Mouse (Mus musculus) adrenal gland, postnatal 4 days (tissue): ENCODE results near the gene Gmcl1. TPM values are rescaled to one million over a fixed set of nuclear protein-coding genes. Genes with fewer than 3 reads are reported as not detected.
A peak's percentile ranks its signal among the peaks of the same experiment; 100 is the strongest.

Source experiments
- DNase-seq, 2 experiments: peaks; one replicate each; pipeline ENCODE4 v3.0.0; 2021 to 2022; ENCODE audit warnings: low spot score in 2 of 2, mixed read lengths in 2 of 2
- total RNA-seq, 2 experiments: library from RNA; stranded (reverse); gene quantifications; 2 replicates each; pipeline ENCODE4 v1.2.3; 2021

Gmcl1 gene
- total RNA-seq, 2 experiments from 2014 or later: 17.9 to 22.4 TPM

DNA sequence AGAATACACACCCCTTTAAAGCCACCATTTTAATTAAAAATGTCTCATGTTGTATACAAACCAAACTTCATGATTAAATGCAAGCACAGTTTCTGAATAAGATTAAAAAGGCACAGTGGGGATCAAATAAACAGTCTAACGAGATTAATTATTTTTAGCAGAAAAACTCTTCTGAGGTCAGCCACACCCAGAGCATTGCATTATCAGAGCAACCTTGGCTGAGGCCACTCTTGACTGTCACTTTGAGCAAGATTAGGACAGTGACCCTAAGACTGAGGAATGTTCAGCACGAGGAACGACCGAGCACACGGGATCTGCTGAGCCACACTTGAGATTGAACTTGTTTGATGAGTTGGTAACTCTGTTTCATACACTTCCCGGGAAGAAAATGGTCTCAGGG, 3.6 kb upstream of the Gmcl1 start:
- no peak for DNase-seq

DNA sequence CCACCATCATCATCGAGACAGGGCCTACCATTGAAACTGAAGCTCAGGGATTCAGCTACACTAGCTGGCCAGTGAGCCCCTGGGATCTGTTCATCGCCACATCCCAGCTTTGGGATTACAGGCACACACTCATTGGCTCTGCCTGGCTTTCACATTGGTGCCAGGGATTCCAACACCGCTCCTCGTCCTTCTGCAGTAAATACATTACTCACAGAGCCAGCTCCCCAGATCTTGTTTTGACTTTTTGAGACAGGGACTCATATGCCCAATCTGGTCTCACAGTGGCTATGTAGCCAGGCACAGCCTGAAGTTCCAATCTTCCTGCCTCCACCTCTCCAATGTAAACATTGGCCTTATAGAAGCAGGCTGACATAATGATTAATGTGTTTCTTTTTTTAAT, 3.1 kb upstream of the Gmcl1 start:
- DNase-seq: no peak

DNA sequence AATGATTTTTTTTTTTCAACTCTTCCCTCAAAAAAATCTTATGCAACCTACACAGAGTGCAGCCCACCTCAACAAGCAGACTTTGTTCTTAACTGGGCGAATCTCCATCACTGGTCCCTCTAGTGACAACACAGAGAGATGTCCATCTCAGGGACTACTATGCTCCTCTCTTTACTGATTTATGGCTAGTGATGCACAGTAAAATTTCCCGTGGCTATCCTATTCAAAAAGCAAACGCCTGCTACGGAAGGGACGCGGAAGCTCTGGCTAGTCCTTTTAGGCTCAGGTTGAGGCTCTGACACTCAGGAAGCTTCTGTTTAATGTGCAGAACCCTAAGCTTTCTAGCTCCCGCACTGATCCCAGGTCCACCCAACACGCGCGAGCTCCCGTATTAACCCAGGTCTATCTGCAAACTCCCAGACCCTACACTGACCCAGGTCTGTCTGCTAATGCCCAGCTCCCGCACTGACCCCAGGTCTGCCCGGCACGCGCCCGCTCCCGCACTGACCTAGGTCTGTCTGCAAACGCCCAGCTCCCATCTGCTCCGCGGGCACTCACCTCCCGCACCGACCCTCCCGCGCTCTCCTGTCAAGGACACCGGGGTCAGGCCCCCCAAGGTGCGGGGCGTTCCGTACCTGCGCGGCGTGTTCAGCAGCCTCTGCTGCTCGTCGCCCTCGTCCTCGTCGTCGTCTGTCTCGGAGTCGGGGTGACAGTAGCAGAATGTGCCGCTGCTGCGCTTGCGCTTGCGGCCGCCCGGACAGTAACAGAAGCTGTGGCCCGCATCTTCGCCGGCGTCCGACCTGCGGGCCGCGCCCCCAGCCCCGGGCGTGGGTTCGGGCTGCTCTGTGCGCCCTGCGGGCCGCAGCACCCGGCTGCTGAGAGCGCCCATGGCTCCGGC, 658 bp downstream of the Gmcl1 start:
- DNase-seq: peak in 1 of 2 experiments; percentile 29

DNA sequence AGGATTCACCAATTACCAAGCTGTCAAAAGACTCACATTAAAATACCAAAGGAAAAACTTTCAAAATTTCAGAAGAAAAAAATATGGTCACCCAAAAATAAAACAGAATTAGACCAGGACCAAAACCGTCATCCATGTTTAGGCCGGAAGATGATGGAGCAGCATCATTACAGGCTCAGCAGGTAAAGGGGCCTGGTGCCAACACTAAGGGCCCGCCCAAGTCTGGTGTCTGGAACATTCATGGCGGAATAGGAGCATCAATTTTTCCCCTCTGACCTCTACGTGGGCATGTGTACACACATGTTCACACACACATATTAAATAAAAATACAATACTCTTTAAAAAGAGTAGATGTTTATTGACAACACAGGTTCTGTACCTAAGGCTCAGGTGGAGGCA, 4.5 kb downstream of the Gmcl1 start:
- no peak for DNase-seq

DNA sequence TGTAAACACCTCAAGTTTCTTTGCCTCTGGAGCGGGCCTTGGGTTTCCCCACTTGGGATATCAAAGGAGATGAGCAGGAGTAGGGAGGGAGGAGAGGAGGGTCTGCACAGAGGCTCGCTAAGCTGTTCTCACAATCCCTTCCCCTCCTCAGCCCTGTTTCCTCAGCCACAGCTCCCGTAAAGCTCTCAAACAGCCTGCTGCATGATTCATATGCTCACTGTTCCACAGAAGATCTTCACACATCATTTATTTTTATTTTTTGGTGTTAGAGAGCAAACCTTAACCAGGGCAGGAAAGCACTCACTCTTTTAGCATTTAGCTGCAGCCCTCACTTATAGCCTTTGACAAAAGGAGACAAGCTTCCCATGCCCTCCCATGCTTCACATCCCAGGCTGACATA, 11.2 kb downstream of the Gmcl1 start:
- no peak for DNase-seq

DNA sequence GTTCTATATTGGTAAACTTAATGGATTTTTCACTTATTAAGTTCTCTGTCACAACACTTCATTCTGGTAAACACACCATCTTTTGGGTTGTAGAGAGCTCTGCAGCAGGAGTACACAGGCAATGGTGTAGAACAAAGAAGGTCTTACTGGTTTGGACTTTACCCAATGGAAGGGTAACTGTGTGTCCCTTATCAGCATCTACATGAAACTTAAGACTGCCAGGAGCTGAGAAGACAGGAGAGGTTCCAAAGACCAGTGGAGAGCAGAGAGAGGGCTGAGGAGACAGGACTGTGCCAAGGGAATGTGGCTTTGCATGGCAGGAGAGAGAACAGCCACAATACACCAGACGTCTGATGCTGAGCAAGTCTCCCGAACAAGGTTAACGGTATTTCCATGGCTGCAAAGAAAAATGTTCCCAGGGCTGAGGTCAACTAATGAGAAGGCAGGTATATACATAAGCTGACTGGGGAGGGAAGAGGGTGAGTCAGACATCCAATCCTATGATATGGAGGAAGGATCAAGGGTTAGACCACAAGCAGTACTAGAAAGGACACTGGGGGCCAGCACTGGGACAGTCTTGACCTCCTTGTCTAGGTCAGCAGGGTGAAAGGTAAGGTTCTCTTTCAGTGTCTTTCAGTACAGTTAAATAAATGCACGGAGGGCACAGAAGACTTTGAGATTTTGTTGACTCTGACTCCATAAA, 25.0 kb downstream of the Gmcl1 start:
- no peak for DNase-seq

DNA sequence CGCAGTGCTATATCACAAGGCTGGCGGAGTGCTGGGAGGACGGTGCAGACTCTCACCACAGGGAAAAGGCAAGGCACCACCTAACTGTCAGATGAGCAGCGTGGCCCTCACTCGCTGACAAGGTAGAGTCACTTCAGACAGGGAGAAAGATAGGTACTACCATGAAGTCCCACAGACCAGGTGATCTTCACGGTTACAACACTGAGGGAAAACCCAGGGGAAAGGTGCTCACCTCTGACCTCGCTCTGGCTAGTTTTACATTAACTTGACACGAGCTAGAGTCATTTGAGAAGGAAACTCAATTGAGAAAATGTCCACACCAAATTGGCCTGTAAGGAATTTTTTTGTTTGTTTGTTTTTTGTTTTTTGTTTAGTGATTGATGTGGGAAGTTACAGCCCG, 30.6 kb downstream of the Gmcl1 start:
- DNase-seq: no peak

DNA sequence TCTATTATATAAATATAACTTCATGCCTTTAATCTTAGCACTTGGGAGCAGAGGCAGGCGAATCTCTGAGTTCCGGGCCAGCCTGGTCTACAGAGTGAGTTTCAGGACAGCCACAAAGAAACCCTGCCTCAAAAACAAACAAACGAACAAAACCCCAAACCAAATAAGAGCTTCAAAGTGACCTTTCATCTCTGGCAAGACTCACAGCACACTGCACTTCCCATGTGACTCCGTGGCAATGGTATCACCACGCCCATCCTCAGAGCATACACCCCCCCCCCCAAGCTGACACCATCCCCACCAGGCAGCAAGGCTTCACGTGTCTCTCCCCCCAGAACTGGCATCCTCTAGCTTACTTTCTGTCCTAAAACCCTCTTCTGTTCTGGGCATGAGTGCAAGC, 35.3 kb downstream of the Gmcl1 start:
- no peak for DNase-seq

DNA sequence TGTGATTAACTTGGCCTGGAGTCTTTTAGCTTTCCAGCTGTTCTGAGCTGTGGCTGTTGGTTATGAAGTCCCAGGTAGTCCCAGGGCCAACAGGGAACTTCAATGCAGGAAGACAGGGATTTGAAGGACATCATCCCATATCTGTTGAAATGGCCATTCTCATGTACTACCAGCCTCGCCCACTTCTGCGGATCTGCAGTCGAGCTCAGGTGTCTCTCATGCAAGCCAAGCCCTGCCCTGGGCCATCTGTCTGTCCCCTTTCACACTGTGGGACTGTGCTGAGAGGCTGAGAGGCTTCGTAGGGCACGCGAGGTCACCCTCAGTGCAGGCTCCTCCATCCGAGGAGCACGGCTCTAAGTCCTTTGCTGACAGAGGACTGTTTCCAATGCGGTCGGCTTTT, 37.0 kb downstream of the Gmcl1 start:
- no peak for DNase-seq

DNA sequence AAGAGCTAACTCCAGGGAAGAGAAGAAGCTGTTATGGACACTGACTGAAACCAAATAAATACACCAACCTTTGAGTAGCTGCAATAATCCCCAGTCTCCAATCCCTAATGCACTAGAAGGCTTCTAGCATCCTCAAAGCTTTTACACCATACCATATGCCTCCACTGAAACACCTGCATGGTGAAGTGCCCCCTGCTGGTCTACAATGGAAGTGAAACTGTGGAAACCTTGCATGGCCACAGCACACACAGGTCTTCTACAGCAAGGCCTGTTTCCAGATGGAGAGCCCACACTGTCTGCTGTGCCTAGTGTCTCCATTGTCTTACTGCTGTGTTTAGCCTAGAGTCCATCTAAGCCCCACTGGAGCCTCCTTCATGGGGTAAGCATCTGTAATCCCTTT, 38.7 kb downstream of the Gmcl1 start:
- DNase-seq: peak in 1 of 2 experiments; percentile 23

DNA sequence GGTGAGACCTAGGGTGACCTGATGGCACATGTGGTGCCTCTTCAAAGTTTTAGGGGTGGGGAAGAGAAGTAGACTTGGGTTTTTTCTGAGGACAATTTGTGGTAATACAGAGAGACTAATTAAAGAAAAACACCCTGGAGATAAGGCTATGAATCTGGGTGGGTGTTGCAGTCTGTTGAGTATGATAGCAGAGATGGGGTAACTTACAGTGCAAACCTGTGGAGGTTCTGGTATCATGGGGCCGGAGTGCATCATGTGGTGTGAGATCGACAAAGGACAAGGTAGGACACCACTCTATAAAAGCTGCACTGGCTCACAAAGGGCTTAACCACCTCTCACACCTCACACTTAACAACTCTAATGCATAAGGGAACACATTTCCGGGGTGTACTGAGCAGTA, 43.5 kb downstream of the Gmcl1 start:
- DNase-seq: no peak

DNA sequence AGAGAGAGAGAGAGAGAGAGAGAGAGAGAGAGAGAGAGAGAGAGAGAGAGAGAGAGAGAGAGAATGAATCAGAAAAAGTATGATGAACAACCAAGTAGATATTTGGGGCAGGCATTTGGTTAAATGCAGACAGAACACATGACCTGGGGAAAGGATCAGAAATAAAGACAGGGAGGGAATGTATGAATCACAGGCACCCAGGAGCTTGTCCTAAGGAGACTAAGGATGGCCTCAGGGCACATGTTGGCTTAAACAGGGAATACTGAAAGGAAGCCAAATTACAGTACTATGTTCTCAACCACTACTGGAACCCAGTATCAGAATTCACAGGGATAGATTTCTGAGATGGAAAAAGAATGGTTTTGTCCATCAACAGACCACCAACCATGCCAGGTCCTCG, 46.2 kb downstream of the Gmcl1 start:
- no peak for DNase-seq

DNA sequence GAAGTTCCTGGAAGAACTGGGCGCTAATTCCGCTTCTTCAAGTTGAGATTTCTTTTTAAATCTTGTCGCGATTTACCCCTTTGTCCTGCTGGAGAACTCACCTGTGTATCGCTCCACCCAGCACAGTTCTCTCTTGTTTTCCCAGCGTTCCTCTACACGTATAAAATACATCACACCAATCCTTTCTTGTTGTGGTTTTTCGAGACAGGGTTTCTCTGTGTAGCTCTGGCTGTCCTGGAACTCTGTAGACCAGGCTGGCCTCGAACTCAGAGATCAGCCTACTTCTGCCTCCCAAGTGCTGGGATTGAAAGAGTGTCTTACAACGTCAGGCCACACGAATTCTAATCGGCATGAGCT, 48.5 kb downstream of the Gmcl1 start:
- DNase-seq: no peak

DNA sequence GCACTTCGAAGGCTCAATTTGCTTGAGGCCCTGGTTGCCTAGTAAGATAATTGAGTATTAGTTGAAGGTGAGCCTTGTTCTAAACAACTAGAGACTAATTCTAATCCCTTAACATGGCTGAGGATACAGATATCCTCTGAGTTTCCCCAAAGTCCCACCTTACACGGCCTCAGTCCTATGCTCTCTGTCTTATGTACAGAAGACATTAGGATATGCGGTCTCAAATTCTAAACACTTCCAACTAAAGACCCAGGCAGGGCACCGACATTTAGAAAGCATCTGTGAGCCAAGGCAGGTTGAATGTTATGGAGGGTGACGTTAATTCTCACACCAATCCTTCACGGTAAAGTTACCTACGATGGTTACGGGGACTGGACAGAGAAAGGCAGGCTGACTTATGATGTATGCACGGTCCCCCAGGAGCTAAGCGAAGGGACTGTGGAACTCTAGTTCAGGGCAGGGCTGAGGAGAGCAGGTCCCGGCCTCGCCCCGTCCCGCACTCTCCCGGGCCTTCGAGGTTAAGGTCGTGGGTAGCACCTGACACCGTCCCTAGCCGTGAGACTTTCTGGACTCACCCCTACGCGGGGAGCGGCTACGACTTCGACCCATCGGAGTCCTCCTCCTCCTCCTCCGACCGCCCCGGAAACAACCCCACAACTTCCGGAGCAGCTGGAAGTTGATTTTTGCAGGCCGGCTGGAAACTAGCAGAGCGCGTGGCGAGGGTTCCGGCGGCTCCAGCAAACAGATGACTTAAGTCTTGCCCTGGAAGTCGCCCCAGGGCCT, 49.1 kb downstream of the Gmcl1 start, which contains the start of gene Snrnp27:
Gene Snrnp27, minus strand, starts transcription at position 651 of the 783 bp plus-strand sequence.
- DNase-seq: peak; percentile 86 to 89

DNA sequence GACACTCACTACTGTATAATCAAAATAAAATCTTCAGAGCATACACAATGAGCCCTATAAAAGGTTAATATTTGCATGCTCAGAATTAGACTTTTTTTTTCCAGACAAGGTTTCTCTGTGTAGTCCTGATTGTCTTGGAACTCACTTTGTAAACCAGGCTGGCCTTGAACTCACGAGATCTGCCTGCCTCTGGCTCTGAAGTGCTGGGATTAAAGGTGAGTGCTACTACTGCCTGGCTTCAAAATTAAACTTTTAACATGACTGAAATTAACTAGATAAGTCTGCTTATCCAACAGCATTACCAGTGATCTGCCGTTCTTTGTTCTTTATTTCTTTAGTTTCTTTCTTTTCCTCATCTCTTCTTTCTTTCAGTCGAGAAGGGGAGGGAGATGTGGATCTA, 51.9 kb downstream of the Gmcl1 start:
- no peak for DNase-seq

DNA sequence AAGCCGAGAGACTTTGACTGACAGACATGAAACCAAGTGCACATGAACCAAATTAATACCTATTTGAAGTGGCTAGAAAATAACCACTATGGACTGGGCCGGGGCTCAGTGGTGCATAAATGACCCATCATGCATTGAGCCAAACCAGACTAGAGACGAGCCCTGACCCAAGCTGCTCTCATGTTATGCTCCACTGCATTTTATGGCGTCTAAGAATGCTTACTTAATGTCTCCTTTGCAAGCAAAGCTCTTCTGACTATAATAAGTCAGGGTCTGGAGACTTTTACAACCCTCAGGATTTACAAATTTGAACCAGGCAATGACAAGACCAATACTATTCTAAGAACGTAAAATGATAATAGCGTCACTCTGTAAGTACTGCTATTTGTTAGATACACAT, 54.8 kb downstream of the Gmcl1 start:
- DNase-seq: no peak

DNA sequence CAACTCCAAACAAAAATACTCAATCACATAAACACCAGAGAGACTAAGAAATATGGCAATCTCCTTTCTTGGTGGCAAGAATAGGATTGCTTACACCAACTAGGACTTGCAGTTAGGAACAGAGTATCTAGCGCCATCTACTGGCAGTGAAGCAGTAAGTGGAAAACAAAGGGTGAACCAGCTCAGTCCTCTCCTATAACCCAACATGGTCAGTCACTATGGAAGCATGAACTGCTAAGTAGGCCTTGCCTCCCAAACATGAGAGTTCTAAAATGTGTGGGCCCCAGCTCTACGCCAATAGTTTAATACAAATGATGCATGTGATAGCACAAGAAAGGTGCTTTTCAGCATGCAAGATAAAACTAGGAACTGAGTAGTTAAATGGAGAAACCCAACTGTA, 62.3 kb downstream of the Gmcl1 start:
- DNase-seq: peak in 1 of 2 experiments; percentile 38

DNA sequence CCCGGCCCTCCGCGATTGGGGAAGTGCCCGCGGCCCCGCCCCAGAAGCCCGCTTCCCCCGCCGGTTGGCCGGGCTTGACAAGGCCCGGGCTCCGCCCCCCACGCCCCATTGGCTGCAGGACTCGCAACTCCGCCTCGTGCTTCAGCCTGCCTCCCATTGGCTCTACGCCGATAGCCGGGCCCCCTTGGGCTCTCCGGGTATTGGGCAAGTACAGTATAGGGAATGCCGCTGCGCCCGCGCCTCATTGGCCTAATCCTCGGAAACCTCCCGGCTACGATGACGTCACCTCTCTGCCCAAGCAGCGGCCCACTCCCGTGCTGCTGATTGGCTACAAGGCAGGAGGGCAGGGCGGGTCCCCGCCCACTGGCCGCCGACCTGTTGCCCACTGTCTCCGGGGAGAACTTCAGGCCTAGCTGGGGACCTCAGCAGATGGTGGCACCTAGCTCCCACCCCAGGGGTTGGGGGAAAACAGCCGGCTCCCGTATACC, 63.9 kb downstream of the Gmcl1 start:
- peak; percentile 99 to 100 for DNase-seq

DNA sequence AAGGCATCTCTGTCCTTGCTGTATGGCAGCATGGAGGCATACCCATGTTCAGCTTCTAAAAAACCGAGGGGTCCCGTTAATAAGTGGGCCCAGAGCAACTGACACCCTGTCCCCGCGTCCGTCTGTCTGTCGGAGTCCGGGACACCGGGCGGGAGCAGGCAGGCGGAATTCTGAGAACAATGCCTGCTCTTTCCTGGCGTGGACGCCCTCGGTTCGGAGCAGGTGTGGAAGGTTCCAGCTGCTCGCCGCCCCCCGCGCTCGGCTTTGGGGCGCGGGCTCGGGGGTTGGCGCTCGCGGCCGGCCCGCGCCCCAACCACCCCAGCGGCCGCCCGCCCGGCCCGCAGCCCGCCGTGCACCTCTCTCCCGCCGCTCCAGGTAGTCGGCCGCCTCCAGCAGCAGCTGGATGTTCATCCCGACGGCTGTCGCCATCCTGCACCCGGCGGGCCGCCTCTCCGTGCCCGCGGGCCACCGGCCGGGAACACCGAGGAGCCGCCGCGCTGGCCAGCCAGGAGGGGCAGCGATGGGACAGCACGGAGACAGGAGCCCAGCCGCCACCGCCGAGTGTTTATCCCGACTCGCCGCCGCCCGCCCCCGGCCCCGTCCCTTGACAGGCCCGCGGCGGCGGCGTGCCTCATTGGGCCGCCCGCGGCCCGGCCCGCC, 64.5 kb downstream of the Gmcl1 start, which contains the start of gene Mxd1:
Gene Mxd1, minus strand, starts transcription at position 582 of the 660 bp plus-strand sequence.
- no peak for DNase-seq

DNA sequence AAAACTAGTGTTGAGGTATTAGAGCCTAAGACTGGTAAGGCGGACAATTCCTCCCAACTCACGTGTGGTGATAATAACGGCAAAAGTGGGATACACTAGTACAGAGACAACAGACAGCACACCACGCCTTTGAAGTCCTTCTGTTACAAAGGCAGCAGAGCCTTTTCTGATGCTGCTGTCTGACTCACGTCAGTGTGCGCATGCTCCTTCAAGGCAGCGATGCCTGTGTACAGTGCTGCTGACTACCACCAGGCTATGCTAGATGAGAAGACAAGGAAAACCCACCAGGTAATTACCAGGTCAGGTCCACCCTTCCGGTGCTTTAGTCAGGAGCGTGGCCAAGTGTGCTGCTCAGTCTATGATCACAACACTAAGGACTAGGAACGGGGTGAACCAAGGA, 66.1 kb downstream of the Gmcl1 start:
- no peak for DNase-seq
